Mouse (Mus musculus) erythroblast, adult 5-6 weeks (primary cell): ENCODE data around the gene Pdlim4. TPM values are rescaled to one million over a fixed set of nuclear protein-coding genes. Genes with fewer than 3 reads are reported as not detected.

Source experiments
- ATAC-seq: replicated peaks from 2 replicates; pipeline ENCODE4 v1.8.0; 2016; ENCODE audit warnings: moderate number of reproducible peaks, mild to moderate bottlenecking, moderate TSS enrichment, inconsistent platforms; ENCODE audit not compliant: poor library complexity, low FRiP score, severe bottlenecking
- total RNA-seq, 2 experiments: library from RNA; stranded (forward) in 1 of 2; stranded (reverse) in 1 of 2; fragments of 150-400 nt in 1 of 2; fragments of 200-764, 138-1000 nt in 1 of 2; gene quantifications; 2 replicates each; pipeline versions ENCODE4 v1.2.3 to v1.2.4; 2015 to 2017; ENCODE audit warnings: low replicate concordance in 2 of 2

Gene Pdlim4
- total RNA-seq, 2 experiments from 2014 or later, result 15.6 TPM; not detected in 1

DNA sequence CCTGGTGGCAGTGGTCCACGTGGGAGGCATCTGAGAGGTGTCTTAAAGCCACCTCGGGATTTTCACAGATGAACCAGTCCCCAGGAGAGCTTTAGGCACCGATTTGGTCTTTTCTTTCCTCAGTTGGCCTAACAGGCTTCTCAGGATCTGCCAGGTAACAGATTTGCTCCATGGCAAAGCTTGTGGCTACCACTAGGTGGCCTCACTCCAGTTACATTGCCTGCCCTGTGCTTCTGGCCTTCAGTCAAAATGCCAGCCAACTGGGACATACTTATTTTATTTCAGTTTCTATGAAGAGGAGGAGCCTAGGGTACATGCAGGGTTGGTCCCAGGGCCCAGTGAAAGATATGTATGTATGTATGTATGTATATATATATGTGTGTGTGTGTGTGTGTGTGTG, 24.2 kb upstream of the Pdlim4 start:
- ATAC-seq, result 0 out of 2 replicates have a peak, but pooled peaks have one; percentile 52

DNA sequence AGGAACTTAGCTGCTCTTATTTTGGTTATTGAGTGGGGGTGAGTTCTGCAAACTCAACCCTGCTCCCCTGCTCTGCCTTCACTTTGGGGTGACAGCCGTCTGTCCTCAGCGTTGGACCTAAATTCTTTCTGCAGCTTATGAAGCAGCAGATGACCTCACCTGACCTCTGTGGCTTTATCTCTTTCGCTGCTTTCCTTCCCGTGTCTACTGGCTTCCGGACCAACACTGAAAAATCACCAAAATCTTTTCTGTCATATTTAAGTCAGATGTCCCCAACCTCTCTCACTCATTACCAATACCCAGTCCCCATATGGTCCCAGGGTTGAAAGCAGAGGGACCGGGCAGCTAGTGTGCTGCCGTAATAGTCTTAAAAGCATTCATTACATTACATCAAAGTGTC, 23.4 kb upstream of the Pdlim4 start:
- no peak for ATAC-seq

DNA sequence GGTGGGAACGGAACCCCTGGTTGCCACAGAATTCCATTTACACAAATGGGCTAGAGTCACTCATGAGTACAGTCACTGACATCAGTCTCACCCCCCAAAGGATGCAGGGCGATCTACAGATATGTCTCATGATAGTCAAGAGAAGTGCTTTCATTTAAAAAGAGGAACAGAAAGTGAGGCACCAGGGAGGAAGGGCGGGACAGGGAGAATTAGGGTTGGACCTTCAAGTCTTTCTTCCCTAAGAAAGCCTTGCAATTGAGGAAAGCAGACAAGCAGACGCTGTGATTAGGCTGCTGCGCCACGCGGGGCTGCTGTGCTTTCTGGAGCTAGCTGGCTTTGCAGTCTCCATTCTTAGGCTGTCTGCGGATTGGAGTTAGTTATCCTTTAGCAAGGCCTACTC, 22.9 kb upstream of the Pdlim4 start:
- ATAC-seq, result no peak

- no peak for ATAC-seq
These were observed 21.5 kb upstream of the Pdlim4 start for GRCm38 (mm10) chr11:54090091-54090879.

DNA sequence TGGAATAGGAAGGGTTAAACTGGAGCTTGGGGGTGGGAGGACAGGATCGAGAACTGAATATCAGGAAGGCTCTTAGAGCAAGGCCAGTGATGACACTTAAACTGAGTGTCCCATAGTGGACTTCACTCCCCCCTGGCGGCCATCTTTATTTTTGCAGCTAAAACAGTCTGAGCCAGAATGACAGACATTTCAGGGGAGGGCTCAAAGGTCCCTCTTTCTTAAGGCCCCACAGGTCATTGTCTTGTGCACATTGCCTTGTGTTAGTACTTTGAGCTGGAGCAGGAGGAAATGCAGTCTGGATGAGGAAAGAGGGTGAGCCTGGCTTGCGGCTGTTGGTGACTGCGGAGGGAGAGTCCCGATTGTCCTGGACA, 20.1 kb upstream of the Pdlim4 start:
- ATAC-seq, result peak; percentile 91

DNA sequence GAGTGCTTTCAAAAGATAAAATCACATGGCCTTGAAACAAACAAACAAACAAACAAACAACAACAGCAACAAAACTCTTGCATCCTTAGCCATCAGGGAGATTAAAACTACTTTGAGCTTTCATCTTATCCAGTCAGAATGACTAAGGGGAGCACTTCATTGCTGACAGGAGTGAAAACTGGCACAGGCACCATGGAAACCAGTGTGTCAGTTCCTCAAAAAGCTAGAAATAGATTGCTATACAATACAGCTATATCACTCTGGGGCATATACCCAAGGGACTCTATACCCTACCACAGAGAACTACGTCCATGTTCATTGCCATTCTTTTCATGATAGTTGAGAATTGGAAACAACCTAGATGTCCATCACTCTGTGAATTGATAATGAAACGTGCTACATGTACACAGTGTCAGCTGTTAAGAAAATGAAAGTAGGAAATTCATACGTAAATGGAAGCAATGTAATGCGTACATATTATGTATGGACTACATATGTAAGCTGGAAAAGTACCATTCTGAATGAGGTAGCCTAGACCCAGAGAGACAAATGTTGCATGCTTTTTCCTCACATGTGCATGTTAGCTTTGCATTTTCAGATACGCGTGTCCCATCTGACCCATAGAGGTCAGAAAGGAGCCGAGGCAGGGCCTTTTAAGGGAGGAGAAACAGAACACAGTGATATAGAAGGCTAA, 19.6 kb upstream of the Pdlim4 start:
- peak; percentile 44 for ATAC-seq

- ATAC-seq, result no peak
These were observed 17.0 kb upstream of the Pdlim4 start for GRCm38 (mm10) chr11:54085816-54086215.

DNA sequence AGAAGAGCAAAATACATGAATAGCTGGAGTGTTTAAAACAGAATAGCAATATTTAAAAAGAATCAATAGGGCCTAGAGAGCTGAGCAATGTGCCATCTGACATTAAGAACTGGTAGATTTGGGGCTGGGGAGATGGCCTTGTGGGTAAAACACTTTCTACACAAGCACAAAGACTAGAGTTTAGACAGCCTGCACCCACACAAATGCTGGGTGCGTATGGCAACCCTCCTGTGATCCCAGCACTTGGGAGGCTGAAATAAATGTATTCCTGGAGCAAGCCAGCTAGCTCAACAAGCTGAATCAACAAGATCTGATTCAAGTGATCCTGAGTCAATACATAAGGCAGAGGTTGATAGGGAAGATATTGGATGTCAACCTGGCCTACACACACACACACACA, 16.2 kb upstream of the Pdlim4 start:
- ATAC-seq, result no peak

- ATAC-seq, result no peak
These were observed 13.9 kb upstream of the Pdlim4 start for GRCm38 (mm10) chr11:54082725-54083124.

DNA sequence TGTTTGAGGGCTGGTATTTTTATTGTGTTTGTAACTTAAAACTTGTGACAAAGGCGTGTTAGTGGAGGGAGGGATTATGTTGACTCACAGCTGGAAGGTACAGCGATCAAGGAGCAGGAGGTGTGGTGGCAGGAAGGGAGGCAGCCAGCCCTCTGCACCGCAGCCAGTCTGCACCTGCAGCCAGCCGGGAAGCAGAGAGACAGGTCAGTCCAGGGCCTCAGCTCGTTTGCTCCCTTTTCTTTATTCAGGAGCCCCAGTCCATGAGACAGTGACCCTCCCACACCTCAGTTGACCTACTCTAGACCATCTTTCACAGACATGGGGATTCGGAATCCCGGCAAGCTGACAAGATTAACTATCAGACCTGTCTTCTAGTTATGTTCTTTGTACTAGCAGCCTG, 11.6 kb upstream of the Pdlim4 start:
- no peak for ATAC-seq

GRCm38 (mm10) chr11:54076101-54076500, 7.3 kb upstream of the Pdlim4 start:
- no peak for ATAC-seq

DNA sequence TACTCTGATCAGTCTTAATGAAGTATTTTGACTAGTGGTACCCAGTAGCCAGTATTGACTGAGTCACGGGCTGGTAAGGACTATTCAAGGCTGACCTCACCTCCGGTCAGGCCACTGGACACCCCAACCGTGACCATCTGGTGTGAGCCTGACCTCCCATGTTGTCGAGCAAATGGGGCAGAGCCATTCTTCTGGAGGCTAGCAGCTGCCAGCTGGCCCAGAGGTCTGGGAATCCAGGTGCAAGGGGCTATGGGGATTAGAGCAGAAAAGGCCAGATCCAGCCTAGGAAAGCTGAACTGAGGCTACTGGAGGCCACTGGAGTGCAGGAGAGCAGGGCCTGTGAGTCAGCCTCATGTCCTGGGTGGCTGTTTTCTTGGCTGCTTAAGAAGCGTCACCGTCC, 6.5 kb upstream of the Pdlim4 start:
- no peak for ATAC-seq

DNA sequence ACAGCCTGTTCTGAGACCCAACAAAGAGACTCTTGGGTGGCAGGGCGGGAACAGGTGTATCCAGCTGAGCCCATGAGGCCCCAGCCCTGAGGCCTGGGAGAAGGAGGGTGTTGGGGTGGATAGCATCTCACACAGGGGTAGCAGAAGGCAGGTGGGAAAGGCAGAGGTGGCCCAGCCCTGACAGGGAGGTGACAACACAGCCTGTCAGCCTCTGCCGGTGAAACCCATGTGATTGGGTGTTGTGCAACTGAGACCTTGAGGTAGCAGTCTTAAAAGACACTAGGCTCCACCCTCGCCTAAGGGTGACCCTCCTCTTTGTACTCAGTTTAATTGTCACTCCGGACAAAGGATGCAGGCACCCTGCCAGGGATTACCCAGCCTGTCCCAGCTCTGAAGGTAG, 4.5 kb upstream of the Pdlim4 start:
- no peak for ATAC-seq

- no peak for ATAC-seq
These were observed 3.1 kb upstream of the Pdlim4 start for GRCm38 (mm10) chr11:54071726-54072445.

DNA sequence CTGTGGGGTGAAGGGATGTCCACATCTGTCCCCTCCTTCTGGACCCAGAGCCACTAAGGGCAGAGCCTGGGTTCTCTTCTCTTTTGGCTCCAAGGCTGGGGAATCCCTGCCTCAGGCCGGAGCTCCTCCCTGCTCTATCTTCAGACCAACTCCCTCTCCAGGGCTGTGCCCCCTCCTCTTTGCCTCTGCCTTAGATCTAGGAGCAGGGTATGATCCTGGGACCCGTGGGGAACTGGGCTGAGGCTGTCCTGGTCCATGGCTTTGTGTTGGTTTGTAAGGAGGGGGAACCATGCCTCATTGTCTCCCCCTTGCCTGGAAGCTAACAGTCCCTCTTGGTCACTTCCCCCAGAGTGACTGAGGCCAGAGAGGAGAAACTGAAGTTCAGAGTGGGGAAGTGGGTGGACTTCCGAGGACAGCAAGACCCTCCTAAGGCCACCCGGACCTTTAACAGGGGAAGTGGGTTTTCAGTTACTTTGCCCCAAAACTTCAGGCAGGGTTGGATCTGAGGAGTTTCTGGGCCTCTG, 756 bp downstream of the Pdlim4 start:
- ATAC-seq, result no peak

GRCm38 (mm10) chr11:54067318-54067995, 1.4 kb downstream of the Pdlim4 start:
- ATAC-seq, result no peak

- no peak for ATAC-seq
These were observed 2.4 kb downstream of the Pdlim4 start for GRCm38 (mm10) chr11:54066400-54066799.

GRCm38 (mm10) chr11:54065915-54066178, 3.0 kb downstream of the Pdlim4 start:
- ATAC-seq, result no peak

GRCm38 (mm10) chr11:54065106-54065914, 3.5 kb downstream of the Pdlim4 start:
- no peak for ATAC-seq
